Mouse (Mus musculus): ENCODE measurements at regions not wholly inside any gene's neighbourhood (a gene's known extent, or its start where the extent isn't known, plus 50 kb on each side); places are given as distances from the start of the nearest gene placed in this dataset.

DNA sequence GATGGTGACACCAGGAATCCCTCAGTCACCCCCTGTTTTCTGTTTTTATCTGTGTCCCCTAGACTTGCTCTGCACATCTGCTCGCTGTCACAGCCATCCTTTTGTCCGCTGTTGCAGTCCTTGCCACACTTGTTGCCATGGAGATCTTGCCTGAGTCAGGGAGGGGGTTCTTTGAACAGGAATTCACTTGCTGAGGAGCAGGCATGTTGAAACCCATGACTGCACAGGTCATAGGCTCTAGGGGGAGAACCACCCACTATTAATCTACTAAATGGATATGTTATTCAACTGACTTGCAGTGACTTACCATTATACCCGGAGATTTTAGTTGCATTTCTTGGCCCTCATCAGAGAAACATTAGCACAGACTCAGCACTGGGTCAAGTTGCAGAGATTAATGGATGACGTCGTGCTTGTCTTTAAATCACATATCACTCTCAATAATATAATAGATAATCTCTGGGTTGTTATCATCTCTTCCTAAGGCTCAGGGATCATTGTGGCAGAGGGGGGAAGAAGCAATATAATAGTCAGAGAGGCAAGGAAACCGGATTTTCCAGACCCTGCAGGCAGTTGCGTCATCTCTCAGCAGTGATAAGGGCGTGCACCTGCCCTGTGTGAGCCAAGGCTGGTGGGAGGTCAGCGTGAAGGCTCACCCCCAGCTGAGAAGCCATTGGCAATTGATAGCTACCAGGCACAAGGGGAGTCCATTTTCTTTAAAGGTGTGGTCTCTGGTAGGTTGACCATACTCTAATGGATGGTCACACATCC, 95.9 kb upstream of the Serp2 start:
- TF ChIP-seq CTCF (IDR thresholded peaks at IDR 0.05; ENCODE audit: extremely low read depth, insufficient read depth, low read length) (no peak), POLR2A (IDR thresholded peaks at IDR 0.05; ENCODE audit: extremely low read depth, insufficient read depth, low read length) (no peak)
